Mouse (Mus musculus) cortical plate, adult 2 months (tissue): ENCODE results near the gene Cpa2.

Source experiments
- CTCF ChIP-seq: fragments of 200-500 bp; IDR thresholded peaks from 2 replicates; pipeline ENCODE4 v1.5.1; 2011; ENCODE audit warnings: mild to moderate bottlenecking, control low read depth, low read length; ENCODE audit not compliant: insufficient read depth; ENCODE audit errors: extremely low read depth
- POLR2A ChIP-seq: fragments of 200-500 bp; IDR thresholded peaks from 2 replicates; pipeline ENCODE4 v1.6.1; 2011; ENCODE audit warnings: mild to moderate bottlenecking, low read length, control low read depth; ENCODE audit not compliant: insufficient read depth; ENCODE audit errors: extremely low read depth

- TF ChIP-seq CTCF: no peak
- TF ChIP-seq POLR2A: no peak
Measured at GRCm38 (mm10) chr6:30538800-30539199, 2.6 kb upstream of the Cpa2 start.
